Mouse (Mus musculus): ENCODE results near the gene Stn1. TPM values are rescaled to one million over a fixed set of nuclear protein-coding genes. Genes with fewer than 3 reads are reported as not detected.
"Not testable (repeated sequence)": the region's sequence is repeated elsewhere in the genome, so short reads cannot be mapped to it uniquely, and the experiment has no call there.

Stn1 gene
- total RNA-seq (2015; ENCODE audit: low replicate concordance) (6.3 and 25.6 TPM in 2 replicates), total RNA-seq (2017; ENCODE audit: low replicate concordance) (5.9 and 14.1 TPM in 2 replicates)

GRCm38 (mm10) chr19:47537300-47537792 is at the start of gene Stn1:
Gene Stn1, minus strand, starts transcription at chr19:47537507.
- ATAC-seq (replicated peaks; ENCODE audit: low FRiP score, poor library complexity, severe bottlenecking), result peak; percentile 23; the same call in 1 of the 2 replicates

DNA sequence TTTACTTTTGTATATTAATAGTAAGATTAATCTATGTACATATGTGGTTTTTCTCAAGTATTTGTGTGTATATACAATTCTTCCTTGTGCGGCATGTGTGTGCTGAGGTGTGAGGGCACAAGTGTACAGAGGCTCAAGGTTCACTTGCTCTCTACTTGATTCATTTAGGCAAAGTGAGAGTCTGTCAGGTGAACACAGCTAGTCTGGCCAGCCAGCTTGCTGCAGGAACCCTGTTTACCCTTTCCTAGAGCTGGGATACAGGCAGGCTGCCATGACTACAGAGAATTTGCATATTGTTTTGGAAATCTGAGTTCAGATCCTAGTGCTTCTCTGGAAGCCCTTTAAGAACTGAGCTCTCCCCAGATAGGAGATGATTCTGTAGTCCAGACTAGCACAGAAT is 49.7 kb upstream of the Stn1 start:
- no peak for ATAC-seq (replicated peaks; ENCODE audit: low FRiP score, poor library complexity, severe bottlenecking)

GRCm38 (mm10) chr19:47585772-47586171 is 48.5 kb upstream of the Stn1 start:
- no peak for ATAC-seq (replicated peaks; ENCODE audit: low FRiP score, poor library complexity, severe bottlenecking)

GRCm38 (mm10) chr19:47579788-47580631 is 42.7 kb upstream of the Stn1 start:
- ATAC-seq (replicated peaks; ENCODE audit: low FRiP score, poor library complexity, severe bottlenecking), result peak; percentile 32

GRCm38 (mm10) chr19:47579225-47579787 is 42.0 kb upstream of the Stn1 start, which contains the start of gene Slk:
Gene Slk, plus strand, starts transcription at chr19:47579678.
- ATAC-seq (replicated peaks; ENCODE audit: low FRiP score, poor library complexity, severe bottlenecking), result peak; percentile 85

- ATAC-seq (replicated peaks; ENCODE audit: low FRiP score, poor library complexity, severe bottlenecking), result peak; percentile 10; the same call in 1 of the 2 replicates
These were observed 41.4 kb upstream of the Stn1 start for GRCm38 (mm10) chr19:47578581-47579224.

DNA sequence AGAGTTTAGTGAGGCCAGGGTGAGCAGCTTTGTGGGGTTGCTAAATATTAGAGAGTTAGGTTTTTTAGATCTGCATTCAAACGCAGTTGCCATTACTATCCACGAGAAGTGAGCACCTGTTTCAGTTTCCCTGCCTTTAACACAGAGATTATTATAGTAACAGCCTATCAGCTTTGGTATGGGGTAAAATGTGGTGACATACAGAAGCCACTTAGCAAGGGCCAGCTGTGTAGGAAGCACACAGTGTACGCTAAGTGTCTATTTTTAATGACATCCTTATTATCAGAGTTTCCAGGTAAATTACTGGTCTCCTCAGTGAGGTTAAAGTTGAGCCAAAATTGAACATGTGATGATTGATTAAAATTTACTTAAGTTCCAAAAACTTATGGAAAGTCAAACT is 36.4 kb upstream of the Stn1 start:
- ATAC-seq (replicated peaks; ENCODE audit: low FRiP score, poor library complexity, severe bottlenecking), result no peak

DNA sequence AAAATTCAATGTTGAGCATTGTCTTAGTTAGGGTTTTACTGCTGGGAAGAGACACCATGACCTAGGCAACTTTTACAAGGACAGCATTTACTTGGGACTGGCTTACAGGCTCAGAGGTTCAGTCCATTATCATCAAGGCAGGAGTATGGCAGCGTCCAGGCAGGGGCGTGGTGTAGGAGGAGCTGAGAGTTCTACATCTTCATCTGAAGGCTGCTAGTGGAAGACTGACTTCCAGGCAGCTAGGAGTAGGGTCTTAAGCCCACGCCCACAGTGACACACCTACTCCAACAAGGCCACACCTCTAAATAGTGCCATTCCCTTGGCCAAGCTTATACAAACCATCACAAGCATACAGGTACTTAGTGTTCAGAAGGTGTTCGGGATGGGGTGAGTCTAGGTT is 34.7 kb upstream of the Stn1 start:
- ATAC-seq (replicated peaks; ENCODE audit: low FRiP score, poor library complexity, severe bottlenecking), result not testable (repeated sequence)

GRCm38 (mm10) chr19:47570042-47570441 is 32.7 kb upstream of the Stn1 start:
- ATAC-seq (replicated peaks; ENCODE audit: low FRiP score, poor library complexity, severe bottlenecking), result no peak

GRCm38 (mm10) chr19:47565994-47566393 is 28.7 kb upstream of the Stn1 start:
- no peak for ATAC-seq (replicated peaks; ENCODE audit: low FRiP score, poor library complexity, severe bottlenecking)

DNA sequence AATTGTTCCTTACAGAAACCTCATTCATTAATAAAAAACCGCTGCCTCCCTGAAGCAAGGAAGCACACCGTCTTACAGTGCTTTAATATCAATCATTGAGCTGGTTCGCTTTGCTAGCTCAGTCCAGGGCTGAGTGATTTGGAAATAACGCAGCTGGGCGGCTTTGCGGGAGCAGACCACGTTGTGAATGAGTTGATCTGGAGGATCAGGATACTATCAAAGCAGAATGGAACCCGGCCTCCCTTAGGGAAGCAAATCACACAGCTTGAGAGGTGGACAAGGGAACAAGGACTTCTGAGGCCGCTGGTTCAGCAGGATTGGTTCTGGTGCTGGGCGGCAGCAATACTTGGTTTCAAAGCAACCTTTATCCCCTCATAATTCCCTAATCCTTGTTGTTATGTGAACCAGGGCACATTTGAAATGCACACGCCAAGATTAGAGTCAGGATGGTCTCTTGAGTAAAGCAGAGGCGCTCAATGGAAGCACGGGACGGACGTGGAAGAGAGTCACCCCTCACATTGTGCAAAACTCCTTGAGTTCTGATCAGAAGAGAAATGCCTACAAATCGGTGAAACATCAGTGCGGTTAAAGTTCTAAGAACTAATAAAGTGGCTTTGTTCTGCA is 27.8 kb upstream of the Stn1 start:
- no peak for ATAC-seq (replicated peaks; ENCODE audit: low FRiP score, poor library complexity, severe bottlenecking)

- ATAC-seq (replicated peaks; ENCODE audit: low FRiP score, poor library complexity, severe bottlenecking), result no peak
These were observed 26.4 kb upstream of the Stn1 start for GRCm38 (mm10) chr19:47563715-47564114.

DNA sequence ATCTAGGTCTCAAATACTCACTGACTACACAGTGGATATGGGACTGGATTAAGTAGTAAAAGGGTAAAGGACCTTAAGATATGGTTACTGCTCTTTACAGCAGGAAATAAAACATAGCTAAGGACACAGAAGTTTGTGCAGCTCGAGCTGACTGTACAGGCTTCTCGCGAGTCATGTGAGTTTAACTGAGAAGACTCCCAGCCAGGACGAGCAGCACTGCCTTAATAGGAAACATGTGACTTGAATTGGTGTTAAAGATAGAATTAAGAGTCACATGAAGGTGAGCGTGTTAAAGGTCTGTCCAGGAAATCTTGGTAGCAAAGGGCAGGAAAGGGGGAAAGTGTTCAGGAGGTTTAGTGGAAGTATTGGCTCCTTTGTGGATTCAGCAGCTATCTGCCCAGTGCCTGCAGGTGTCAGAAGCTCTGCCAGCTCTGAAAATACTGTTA is 24.7 kb upstream of the Stn1 start:
- no peak for ATAC-seq (replicated peaks; ENCODE audit: low FRiP score, poor library complexity, severe bottlenecking)

- peak; percentile 92 for ATAC-seq (replicated peaks; ENCODE audit: low FRiP score, poor library complexity, severe bottlenecking)
These were observed 23.3 kb upstream of the Stn1 start for GRCm38 (mm10) chr19:47560544-47561161.

DNA sequence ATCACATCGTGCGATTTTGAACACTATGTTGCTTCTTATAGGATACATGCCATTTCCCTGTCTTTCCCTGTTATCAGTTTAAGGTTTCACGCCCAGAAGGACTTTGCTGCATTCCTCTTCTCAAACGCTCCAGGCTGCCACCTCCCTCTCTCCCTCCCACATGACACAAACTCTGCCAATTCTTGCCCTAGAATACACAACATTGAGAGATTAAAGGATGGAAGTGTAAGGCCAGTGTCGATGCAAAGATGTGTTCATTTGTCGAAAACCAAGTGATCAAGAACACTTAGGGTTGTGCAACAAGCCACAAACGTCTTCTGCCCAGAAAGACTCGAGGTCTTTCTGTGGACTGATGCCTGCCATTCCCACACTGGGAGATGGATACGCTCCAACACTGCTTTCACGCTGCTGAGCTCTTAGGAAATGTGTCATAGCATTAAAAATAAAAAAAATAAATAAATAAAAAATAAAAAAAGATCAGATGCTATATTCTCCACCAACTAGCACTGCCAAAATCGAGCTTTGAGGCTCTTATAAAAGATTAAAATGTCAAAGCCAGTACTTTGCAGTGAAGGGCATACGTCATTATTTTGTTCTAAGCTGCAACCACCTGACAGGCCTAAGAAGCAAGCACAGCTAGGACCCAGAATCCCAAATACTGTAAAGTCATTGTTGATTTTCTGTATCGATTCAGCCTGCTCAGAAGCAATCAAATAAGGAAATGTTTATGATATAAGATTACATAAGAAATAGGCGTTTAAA is 22.6 kb upstream of the Stn1 start:
- ATAC-seq (replicated peaks; ENCODE audit: low FRiP score, poor library complexity, severe bottlenecking), result no peak

DNA sequence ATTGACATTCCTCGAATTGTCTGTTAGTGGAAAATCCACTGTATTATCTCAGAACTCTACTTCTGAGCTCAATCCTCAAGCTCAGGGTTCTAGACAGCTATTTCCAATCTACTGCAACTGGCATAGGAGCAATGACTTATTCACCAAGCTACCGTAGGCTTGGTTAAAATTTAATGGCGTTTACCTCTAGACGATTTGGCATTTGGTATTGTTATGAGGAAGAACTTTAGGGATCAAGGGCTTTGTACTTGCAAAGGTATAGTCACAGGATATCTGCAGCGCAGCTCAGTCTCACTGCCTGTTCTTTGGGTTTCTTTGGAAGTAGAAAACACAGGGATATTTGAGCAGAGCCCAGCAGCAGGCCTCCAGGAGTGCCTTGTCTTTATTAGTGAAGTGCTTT is 21.8 kb upstream of the Stn1 start:
- no peak for ATAC-seq (replicated peaks; ENCODE audit: low FRiP score, poor library complexity, severe bottlenecking)

DNA sequence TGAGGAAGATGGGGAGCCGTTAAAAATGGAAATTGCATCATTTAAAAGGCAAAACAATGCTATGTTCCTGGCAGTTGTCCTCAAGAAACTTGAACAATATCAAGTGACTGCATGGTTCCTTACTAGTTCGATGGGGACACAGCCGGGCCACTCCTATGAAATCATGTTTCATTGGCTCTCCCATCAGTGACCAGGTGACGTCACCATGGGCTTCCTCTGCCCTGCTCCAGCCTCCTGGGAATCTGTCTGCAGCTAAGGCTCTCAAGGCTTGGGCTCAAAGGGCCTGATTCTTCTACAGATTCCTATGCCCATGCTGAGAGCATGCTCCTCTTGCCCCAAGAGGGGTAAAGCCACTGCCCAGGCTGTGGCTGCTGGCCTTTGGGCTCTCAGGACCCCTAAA is 12.3 kb upstream of the Stn1 start:
- no peak for ATAC-seq (replicated peaks; ENCODE audit: low FRiP score, poor library complexity, severe bottlenecking)

- no peak for ATAC-seq (replicated peaks; ENCODE audit: low FRiP score, poor library complexity, severe bottlenecking)
These were observed 11.9 kb upstream of the Stn1 start for GRCm38 (mm10) chr19:47549174-47549573.

All from erythroid progenitor cell, adult 5-6 weeks (primary cell).